Mouse (Mus musculus) hindbrain, embryonic 16.5 days (tissue): ENCODE results near the gene Ppp2r2c. TPM values are rescaled to one million over a fixed set of nuclear protein-coding genes. Genes with fewer than 3 reads are reported as not detected.

Experiments
- ATAC-seq: fragments of 200-750 bp; cut with Nextera tagmentation; 2 replicates; pipeline ENCODE4 v1.8.0; 2017; ENCODE audit warnings: moderate TSS enrichment, moderate library complexity
- H3K27ac ChIP-seq: fragments of 300-500 bp; sonication (generic); 2 replicates; pipeline ENCODE4 v1.5.1; 2014; ENCODE audit warnings: low read depth, mild to moderate bottlenecking, control low read depth, low read length, moderate library complexity
- H3K27me3 ChIP-seq: fragments of 300-500 bp; sonication (generic); replicated peaks from 2 replicates; pipeline ENCODE4 v1.6.1; 2014; ENCODE audit warnings: low read length; ENCODE audit not compliant: control insufficient read depth, insufficient read depth
- H3K36me3 ChIP-seq: fragments of 300-500 bp; sonication (generic); 2 replicates; pipeline ENCODE4 v1.6.1; 2014; ENCODE audit warnings: mild to moderate bottlenecking, low read length, moderate library complexity, mixed read lengths; ENCODE audit not compliant: control insufficient read depth, insufficient read depth
- H3K4me1 ChIP-seq: fragments of 300-500 bp; sonication (generic); 2 replicates; pipeline ENCODE4 v1.6.1; 2014; ENCODE audit warnings: low read depth, low read length; ENCODE audit not compliant: control insufficient read depth, insufficient read depth
- H3K4me2 ChIP-seq: fragments of 300-500 bp; sonication (generic); 2 replicates; pipeline ENCODE4 v1.6.1; 2014; ENCODE audit warnings: mild to moderate bottlenecking, low read length, control low read depth, moderate library complexity
- H3K4me3 ChIP-seq: fragments of 300-500 bp; sonication (generic); 2 replicates; pipeline ENCODE4 v1.5.1; 2014; ENCODE audit warnings: mild to moderate bottlenecking, low read length, control low read depth, moderate library complexity
- H3K9ac ChIP-seq: fragments of 300-500 bp; sonication (generic); 2 replicates; pipeline ENCODE4 v1.6.1; 2014; ENCODE audit warnings: low read depth, mild to moderate bottlenecking, control low read depth, low read length, moderate library complexity
- H3K9me3 ChIP-seq: fragments of 300-500 bp; sonication (generic); 2 replicates; pipeline ENCODE4 v1.6.1; 2014; ENCODE audit warnings: mild to moderate bottlenecking, low read length, moderate library complexity; ENCODE audit not compliant: control insufficient read depth
- WGBS: fragments of 180-500 bp; shearing (Covaris S2); extraction: QIAGEN DNeasy Blood & Tissue Kit; methylation state at CpG from one replicate; pipeline ENCODE4 v1.1.7; 2014; 5-methylcytosine and 5-hydroxymethylcytosine counted together
- polyA plus RNA-seq: library from polyadenylated mRNA; unstranded; fragments of >200 nt; fragmentation: Nextera tagmentation; extraction: Ambion mirVana; gene quantifications from 2 replicates; pipeline ENCODE4 v1.2.1, GENCODE M21; 2015

Ppp2r2c gene
- polyA plus RNA-seq, 1 experiment from 2014 or later: 52.4 TPM

- no peaks in the 10 kb centered on the region for H3K9me3 ChIP-seq
- H3K4me2 ChIP-seq: no peak overlapping the region
- no peaks in the 10 kb centered on the region for H3K36me3 ChIP-seq
- no peak for ATAC-seq
- H3K4me3 ChIP-seq: no peak overlapping the region
- H3K27me3 ChIP-seq: no peaks in the 10 kb centered on the region
- 88% methylated on average over 5 of the region's 5 CpGs for WGBS
- no peak overlapping the region for H3K9ac ChIP-seq
- peak overlapping the region; percentile 15; the same call in 1 of the 2 replicates for H3K27ac ChIP-seq
- H3K4me1 ChIP-seq: peaks cover 4% of the 10 kb centered on the region; the same call in 1 of the 2 replicates
Measured at GRCm38 (mm10) chr5:36880622-36881021, 12.3 kb downstream of the Ppp2r2c start.

GRCm38 (mm10) chr5:36883516-36883915, 15.2 kb downstream of the Ppp2r2c start:
- H3K27me3 ChIP-seq: no peaks in the 10 kb centered on the region
- H3K36me3 ChIP-seq: no peaks in the 10 kb centered on the region
- H3K4me1 ChIP-seq: peaks cover 23% of the 10 kb centered on the region
- H3K9me3 ChIP-seq: no peaks in the 10 kb centered on the region
- no peak overlapping the region for H3K9ac ChIP-seq
- no peak overlapping the region for H3K4me2 ChIP-seq
- no peak overlapping the region for H3K27ac ChIP-seq
- no peak overlapping the region for H3K4me3 ChIP-seq
- ATAC-seq: no peak
- 46% methylated on average over 12 of the region's 12 CpGs for WGBS

GRCm38 (mm10) chr5:36885067-36885466, 16.8 kb downstream of the Ppp2r2c start:
- no peaks in the 10 kb centered on the region for H3K9me3 ChIP-seq
- H3K27ac ChIP-seq: no peak overlapping the region
- peaks cover 26% of the 10 kb centered on the region for H3K4me1 ChIP-seq
- no peak overlapping the region for H3K4me3 ChIP-seq
- H3K9ac ChIP-seq: no peak overlapping the region
- ATAC-seq: no peak
- no peaks in the 10 kb centered on the region for H3K36me3 ChIP-seq
- H3K4me2 ChIP-seq: no peak overlapping the region
- 46% methylated on average over 1 of the region's 1 CpGs for WGBS
- no peaks in the 10 kb centered on the region for H3K27me3 ChIP-seq

- no peak overlapping the region for H3K9ac ChIP-seq
- H3K36me3 ChIP-seq: no peaks in the 10 kb centered on the region
- no peak for ATAC-seq
- H3K9me3 ChIP-seq: no peaks in the 10 kb centered on the region
- no peak overlapping the region for H3K4me3 ChIP-seq
- WGBS: 66% methylated on average over 5 of the region's 5 CpGs
- H3K27ac ChIP-seq: no peak overlapping the region
- H3K4me2 ChIP-seq: no peak overlapping the region
- peaks cover 29% of the 10 kb centered on the region for H3K4me1 ChIP-seq
- H3K27me3 ChIP-seq: no peaks in the 10 kb centered on the region
Measured at GRCm38 (mm10) chr5:36885595-36885994, 17.3 kb downstream of the Ppp2r2c start.

- H3K9me3 ChIP-seq: no peaks in the 10 kb centered on the region
- WGBS: 66% methylated on average over 2 of the region's 2 CpGs
- no peak for ATAC-seq
- peaks cover 29% of the 10 kb centered on the region for H3K4me1 ChIP-seq
- no peak overlapping the region for H3K9ac ChIP-seq
- H3K27me3 ChIP-seq: no peaks in the 10 kb centered on the region
- H3K36me3 ChIP-seq: no peaks in the 10 kb centered on the region
- H3K4me2 ChIP-seq: no peak overlapping the region
- H3K27ac ChIP-seq: peak overlapping the region; percentile 16; the same call in 1 of the 2 replicates
- H3K4me3 ChIP-seq: no peak overlapping the region
Measured at GRCm38 (mm10) chr5:36886298-36886697, 18.0 kb downstream of the Ppp2r2c start.

- no peaks in the 10 kb centered on the region for H3K9me3 ChIP-seq
- H3K27me3 ChIP-seq: no peaks in the 10 kb centered on the region
- peaks cover 29% of the 10 kb centered on the region for H3K4me1 ChIP-seq
- 62% methylated on average over 6 of the region's 7 CpGs for WGBS
- H3K27ac ChIP-seq: peak overlapping the region; percentile 49; the same call in 1 of the 2 replicates
- H3K4me2 ChIP-seq: no peak overlapping the region
- H3K36me3 ChIP-seq: no peaks in the 10 kb centered on the region
- peak overlapping the region; percentile 5; the same call in 1 of the 2 replicates for H3K9ac ChIP-seq
- H3K4me3 ChIP-seq: no peak overlapping the region
- no peak for ATAC-seq
Measured at GRCm38 (mm10) chr5:36886852-36887283, 18.6 kb downstream of the Ppp2r2c start.

GRCm38 (mm10) chr5:36887299-36887988, 19.1 kb downstream of the Ppp2r2c start:
- WGBS: 38% methylated on average over 9 of the region's 9 CpGs
- Histone ChIP-seq H3K36me3 (no peaks in the 10 kb centered on the region), H3K4me2 (no peak overlapping the region), H3K27ac (peak overlapping the region; percentile 49; the same call in 1 of the 2 replicates), H3K9ac (no peak overlapping the region), H3K27me3 (no peaks in the 10 kb centered on the region), H3K9me3 (no peaks in the 10 kb centered on the region), H3K4me1 (peaks cover 30% of the 10 kb centered on the region), H3K4me3 (no peak overlapping the region)
- peak; percentile 29; the same call in 1 of the 2 replicates for ATAC-seq

GRCm38 (mm10) chr5:36888501-36888900, 20.2 kb downstream of the Ppp2r2c start:
- H3K27ac ChIP-seq: peak overlapping the region; percentile 29; the same call in 1 of the 2 replicates
- no peak for ATAC-seq
- H3K9ac ChIP-seq: no peak overlapping the region
- 73% methylated on average over 8 of the region's 8 CpGs for WGBS
- no peaks in the 10 kb centered on the region for H3K9me3 ChIP-seq
- no peaks in the 10 kb centered on the region for H3K27me3 ChIP-seq
- H3K4me2 ChIP-seq: no peak overlapping the region
- peaks cover 33% of the 10 kb centered on the region for H3K4me1 ChIP-seq
- no peaks in the 10 kb centered on the region for H3K36me3 ChIP-seq
- H3K4me3 ChIP-seq: no peak overlapping the region

- WGBS: 73% methylated on average over 11 of the region's 11 CpGs
- H3K9ac ChIP-seq: no peak overlapping the region
- H3K27ac ChIP-seq: peak overlapping the region; percentile 29; the same call in 1 of the 2 replicates
- no peak for ATAC-seq
- H3K27me3 ChIP-seq: no peaks in the 10 kb centered on the region
- H3K4me2 ChIP-seq: no peak overlapping the region
- peaks cover 36% of the 10 kb centered on the region for H3K4me1 ChIP-seq
- H3K4me3 ChIP-seq: no peak overlapping the region
- no peaks in the 10 kb centered on the region for H3K36me3 ChIP-seq
- no peaks in the 10 kb centered on the region for H3K9me3 ChIP-seq
Measured at GRCm38 (mm10) chr5:36888911-36889310, 20.6 kb downstream of the Ppp2r2c start.
